ENCODE assay signal across 22 mouse cellular contexts in the genomic region with DNA sequence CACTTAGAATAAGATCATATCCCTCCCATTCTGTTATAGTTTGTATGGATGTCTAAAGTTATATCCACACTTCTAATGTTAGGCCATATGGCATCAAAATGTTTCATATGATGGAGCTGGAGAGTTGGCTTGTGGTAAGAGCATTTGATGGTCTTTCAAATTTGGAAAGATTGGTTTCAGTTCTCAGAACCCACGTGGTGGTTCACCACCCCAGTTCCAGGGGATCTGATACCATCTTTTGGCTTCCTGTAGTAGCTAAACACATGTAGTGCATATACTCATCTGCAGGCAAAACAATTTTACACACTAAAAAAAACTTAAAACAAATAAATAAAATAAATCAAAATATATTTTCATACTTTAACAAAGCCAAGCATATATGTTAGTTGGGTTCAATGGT. TPM values are rescaled to one million over a fixed set of nuclear protein-coding genes. Genes with fewer than 3 reads are reported as not detected.
"Had no signal": no experiment of that assay in that cellular context is flagged by ENCODE, and none has a peak within 500 bp of the region (broad histone marks: within the 10 kb centered on the region; RNA-seq: fewer than 3 reads in every experiment).

No protein-coding gene starts in this region.

- DNase-seq: kidney, postnatal 14 days; kidney, postnatal 4 days; left cerebral cortex, postnatal 4 days; liver, postnatal 0 days; lung, embryonic 14.5 days; lung, postnatal 36 days; right cerebral cortex, adult 18-20 months; right cerebral cortex, postnatal 14 days; right cerebral cortex, postnatal 4 days; thymus, adult 2 months; thymus, postnatal 36 days had no signal

- H3K27ac ChIP-seq: limb, embryonic 12.5 days; limb, embryonic 15.5 days; liver, embryonic 14.5 days; midbrain, embryonic 15.5 days; neural tube, embryonic 12.5 days; neural tube, embryonic 15.5 days; stomach, postnatal 0 days had no signal

- H3K36me3 ChIP-seq: limb, embryonic 12.5 days; limb, embryonic 15.5 days; midbrain, embryonic 15.5 days; neural tube, embryonic 12.5 days; neural tube, embryonic 15.5 days had no signal

- H3K9me3 ChIP-seq: limb, embryonic 12.5 days; limb, embryonic 15.5 days; midbrain, embryonic 15.5 days; neural tube, embryonic 12.5 days; neural tube, embryonic 15.5 days had no signal

- H3K27me3 ChIP-seq: limb, embryonic 12.5 days; limb, embryonic 15.5 days; midbrain, embryonic 15.5 days; neural tube, embryonic 12.5 days; neural tube, embryonic 15.5 days had no signal

- H3K4me1 ChIP-seq: limb, embryonic 12.5 days; limb, embryonic 15.5 days; midbrain, embryonic 15.5 days; neural tube, embryonic 12.5 days; neural tube, embryonic 15.5 days had no signal

- ATAC-seq: liver, postnatal 0 days; lung, postnatal 0 days; midbrain, embryonic 15.5 days had no signal

- H3K4me2 ChIP-seq: limb, embryonic 12.5 days; limb, embryonic 15.5 days; liver, embryonic 11.5 days; lung, embryonic 14.5 days; midbrain, embryonic 11.5 days; midbrain, embryonic 15.5 days; neural tube, embryonic 12.5 days; neural tube, embryonic 15.5 days had no signal

- H3K9ac ChIP-seq: limb, embryonic 12.5 days; limb, embryonic 15.5 days; liver, embryonic 14.5 days; liver, postnatal 0 days; lung, embryonic 14.5 days; midbrain, embryonic 15.5 days; neural tube, embryonic 12.5 days; neural tube, embryonic 15.5 days had no signal

- H3K4me3 ChIP-seq: limb, embryonic 12.5 days; limb, embryonic 15.5 days; midbrain, embryonic 15.5 days; neural tube, embryonic 12.5 days; neural tube, embryonic 15.5 days had no signal

RNA-seq across cellular contexts. Expression of a gene that starts 21.3 kb away (rescaled TPM):
- total RNA-seq: megakaryocyte-erythroid progenitor cell, adult 5-6 weeks had no signal
